Mouse (Mus musculus) neural tube, embryonic 15.5 days (tissue): ENCODE measurements at regions not wholly inside any gene's neighbourhood (a gene's known extent, or its start where the extent isn't known, plus 50 kb on each side); places are given as distances from the start of the nearest gene placed in this dataset.

Experiments used
- ATAC-seq: fragments of 200-750 bp; cut with Nextera tagmentation; 2 replicates; pipeline ENCODE4 v1.8.0; 2017; ENCODE audit warnings: mild to moderate bottlenecking, moderate TSS enrichment, moderate library complexity; ENCODE audit not compliant: low FRiP score
- H3K27ac ChIP-seq: fragments of 300-500 bp; sonication (generic); replicated peaks from 2 replicates; pipeline ENCODE4 v1.5.1; 2015; ENCODE audit warnings: mild to moderate bottlenecking, inconsistent platforms
- H3K27me3 ChIP-seq: fragments of 300-500 bp; sonication (generic); replicated peaks from 2 replicates; pipeline ENCODE4 v1.6.1; 2015; ENCODE audit warnings: inconsistent platforms
- H3K36me3 ChIP-seq: fragments of 300-500 bp; sonication (generic); 2 replicates; pipeline ENCODE4 v1.6.1; 2015; ENCODE audit warnings: inconsistent platforms
- H3K4me1 ChIP-seq: fragments of 300-500 bp; sonication (generic); 2 replicates; pipeline ENCODE4 v1.6.1; 2015; ENCODE audit warnings: inconsistent platforms
- H3K4me2 ChIP-seq: fragments of 300-500 bp; sonication (generic); 2 replicates; pipeline ENCODE4 v1.6.1; 2015; ENCODE audit warnings: inconsistent platforms, mild to moderate bottlenecking, moderate library complexity
- H3K4me3 ChIP-seq: fragments of 300-500 bp; sonication (generic); replicated peaks from 2 replicates; pipeline ENCODE4 v1.5.1; 2015; ENCODE audit warnings: mild to moderate bottlenecking, inconsistent platforms
- H3K9ac ChIP-seq: fragments of 300-500 bp; sonication (generic); replicated peaks from 2 replicates; pipeline ENCODE4 v1.6.1; 2015; ENCODE audit warnings: mild to moderate bottlenecking, inconsistent platforms
- H3K9me3 ChIP-seq: fragments of 300-500 bp; sonication (generic); replicated peaks from 2 replicates; pipeline ENCODE4 v1.6.1; 2016; ENCODE audit warnings: inconsistent platforms
- WGBS: fragments of 180-500 bp; shearing (Covaris S2); methylation state at CpG from one replicate; pipeline ENCODE4 v1.1.7; 2015; ENCODE audit warnings: mixed read lengths; 5-methylcytosine and 5-hydroxymethylcytosine counted together

GRCm38 (mm10) chr4:124349055-124349454 lies 261.5 kb downstream of the 3100002H09Rik start:
- WGBS = 52% methylated on average over 3 of the region's 3 CpGs
- Histone ChIP-seq H3K4me1 (no peaks in the 10 kb centered on the region), H3K36me3 (no peaks in the 10 kb centered on the region), H3K27me3 (peaks cover 9% of the 10 kb centered on the region; the same call in 1 of the 2 replicates), H3K9ac (no peak overlapping the region), H3K4me3 (no peak overlapping the region), H3K4me2 (no peak overlapping the region), H3K9me3 (no peaks in the 10 kb centered on the region), H3K27ac (no peak overlapping the region)
- no peak for ATAC-seq

- H3K27me3 ChIP-seq = no peaks in the 10 kb centered on the region
- no peak for ATAC-seq
- H3K4me1 ChIP-seq = no peaks in the 10 kb centered on the region
- H3K4me2 ChIP-seq = no peak overlapping the region
- no peak overlapping the region for H3K27ac ChIP-seq
- H3K4me3 ChIP-seq = no peak overlapping the region
- no peaks in the 10 kb centered on the region for H3K9me3 ChIP-seq
- no peaks in the 10 kb centered on the region for H3K36me3 ChIP-seq
- no peak overlapping the region for H3K9ac ChIP-seq
- 19% methylated on average over 7 of the region's 7 CpGs for WGBS
These were observed 270.5 kb downstream of the 3100002H09Rik start for GRCm38 (mm10) chr4:124340073-124340472.

GRCm38 (mm10) chr4:124335726-124336125 lies 274.9 kb downstream of the 3100002H09Rik start:
- 81% methylated on average over 2 of the region's 2 CpGs for WGBS
- no peak for ATAC-seq
- H3K4me1 ChIP-seq = no peaks in the 10 kb centered on the region

GRCm38 (mm10) chr4:124332974-124333373 lies 277.6 kb downstream of the 3100002H09Rik start:
- Histone ChIP-seq H3K36me3 (no peaks in the 10 kb centered on the region), H3K4me3 (no peak overlapping the region), H3K27me3 (0 out of 2 replicates have a peak, but pooled peaks cover 2% of the 10 kb centered on the region), H3K4me2 (no peak overlapping the region), H3K9ac (no peak overlapping the region), H3K9me3 (no peaks in the 10 kb centered on the region), H3K4me1 (no peaks in the 10 kb centered on the region), H3K27ac (no peak overlapping the region)
- WGBS = 87% methylated on average over 2 of the region's 2 CpGs
- no peak for ATAC-seq

More at GRCm38 (mm10) chr4:124335726-124336125, 274.9 kb downstream of the 3100002H09Rik start:
- Histone ChIP-seq H3K9ac (no peak overlapping the region), H3K27ac (no peak overlapping the region), H3K36me3 (no peaks in the 10 kb centered on the region), H3K9me3 (no peaks in the 10 kb centered on the region), H3K4me2 (no peak overlapping the region), H3K4me3 (no peak overlapping the region), H3K27me3 (no peaks in the 10 kb centered on the region)

GRCm38 (mm10) chr4:124332416-124332815 lies 278.2 kb downstream of the 3100002H09Rik start:
- Histone ChIP-seq H3K27me3 (0 out of 2 replicates have a peak, but pooled peaks cover 2% of the 10 kb centered on the region), H3K9ac (no peak overlapping the region), H3K4me3 (no peak overlapping the region), H3K36me3 (no peaks in the 10 kb centered on the region), H3K4me1 (no peaks in the 10 kb centered on the region), H3K9me3 (no peaks in the 10 kb centered on the region), H3K27ac (no peak overlapping the region), H3K4me2 (no peak overlapping the region)
- ATAC-seq = no peak
- WGBS = 95% methylated on average over 12 of the region's 12 CpGs

GRCm38 (mm10) chr4:124329107-124329771 lies 281.4 kb downstream of the 3100002H09Rik start:
- 43% methylated on average over 15 of the region's 15 CpGs for WGBS
- H3K9me3 ChIP-seq = no peaks in the 10 kb centered on the region
- H3K9ac ChIP-seq = no peak overlapping the region
- ATAC-seq = no peak
- no peak overlapping the region for H3K27ac ChIP-seq
- H3K4me3 ChIP-seq = no peak overlapping the region
- H3K4me2 ChIP-seq = no peak overlapping the region
- no peaks in the 10 kb centered on the region for H3K4me1 ChIP-seq
- H3K36me3 ChIP-seq = no peaks in the 10 kb centered on the region
- H3K27me3 ChIP-seq = 0 out of 2 replicates have a peak, but pooled peaks cover 2% of the 10 kb centered on the region

- no peak overlapping the region for H3K4me3 ChIP-seq
- no peaks in the 10 kb centered on the region for H3K4me1 ChIP-seq
- H3K27ac ChIP-seq = no peak overlapping the region
- no peak overlapping the region for H3K4me2 ChIP-seq
- 0 out of 2 replicates have a peak, but pooled peaks cover 2% of the 10 kb centered on the region for H3K27me3 ChIP-seq
- no peaks in the 10 kb centered on the region for H3K36me3 ChIP-seq
- no peak overlapping the region for H3K9ac ChIP-seq
- no peaks in the 10 kb centered on the region for H3K9me3 ChIP-seq
- WGBS = 89% methylated on average over 9 of the region's 9 CpGs
- ATAC-seq = no peak
These were observed 284.3 kb downstream of the 3100002H09Rik start for GRCm38 (mm10) chr4:124326301-124326700.

- H3K27ac ChIP-seq = no peak overlapping the region
- no peaks in the 10 kb centered on the region for H3K36me3 ChIP-seq
- H3K4me3 ChIP-seq = no peak overlapping the region
- no peaks in the 10 kb centered on the region for H3K9me3 ChIP-seq
- 57% methylated on average over 3 of the region's 3 CpGs for WGBS
- H3K4me1 ChIP-seq = no peaks in the 10 kb centered on the region
- H3K27me3 ChIP-seq = no peaks in the 10 kb centered on the region
- no peak overlapping the region for H3K9ac ChIP-seq
- no peak overlapping the region for H3K4me2 ChIP-seq
- no peak for ATAC-seq
These were observed 287.0 kb downstream of the 3100002H09Rik start for GRCm38 (mm10) chr4:124323589-124323988.

GRCm38 (mm10) chr4:124321221-124321620 lies 289.4 kb downstream of the 3100002H09Rik start:
- Histone ChIP-seq H3K4me1 (no peaks in the 10 kb centered on the region), H3K9ac (no peak overlapping the region), H3K27me3 (peaks cover 18% of the 10 kb centered on the region), H3K4me2 (no peak overlapping the region), H3K4me3 (no peak overlapping the region), H3K36me3 (no peaks in the 10 kb centered on the region), H3K27ac (no peak overlapping the region), H3K9me3 (no peaks in the 10 kb centered on the region)
- 60% methylated on average over 7 of the region's 7 CpGs for WGBS
- no peak for ATAC-seq

- H3K4me3 ChIP-seq = no peak overlapping the region
- H3K9ac ChIP-seq = no peak overlapping the region
- H3K4me2 ChIP-seq = no peak overlapping the region
- no peaks in the 10 kb centered on the region for H3K36me3 ChIP-seq
- no peak overlapping the region for H3K27ac ChIP-seq
- WGBS = 37% methylated on average over 4 of the region's 4 CpGs
- peaks cover 19% of the 10 kb centered on the region for H3K27me3 ChIP-seq
- no peaks in the 10 kb centered on the region for H3K4me1 ChIP-seq
- no peaks in the 10 kb centered on the region for H3K9me3 ChIP-seq
- no peak for ATAC-seq
These were observed 293.6 kb downstream of the 3100002H09Rik start for GRCm38 (mm10) chr4:124317042-124317441.

- peaks cover 31% of the 10 kb centered on the region for H3K27me3 ChIP-seq
- peaks cover 11% of the 10 kb centered on the region for H3K4me1 ChIP-seq
- no peak overlapping the region for H3K4me2 ChIP-seq
- no peak overlapping the region for H3K9ac ChIP-seq
- H3K36me3 ChIP-seq = no peaks in the 10 kb centered on the region
- ATAC-seq = no peak
- H3K27ac ChIP-seq = no peak overlapping the region
- 80% methylated on average over 5 of the region's 5 CpGs for WGBS
- no peaks in the 10 kb centered on the region for H3K9me3 ChIP-seq
- no peak overlapping the region for H3K4me3 ChIP-seq
These were observed 298.9 kb downstream of the 3100002H09Rik start for GRCm38 (mm10) chr4:124311657-124312056.

- Histone ChIP-seq H3K36me3 (no peaks in the 10 kb centered on the region), H3K4me1 (peaks cover 17% of the 10 kb centered on the region), H3K4me2 (no peak overlapping the region), H3K9me3 (no peaks in the 10 kb centered on the region), H3K9ac (no peak overlapping the region), H3K27me3 (peaks cover 26% of the 10 kb centered on the region; the same call in 1 of the 2 replicates), H3K27ac (no peak overlapping the region), H3K4me3 (no peak overlapping the region)
- no peak for ATAC-seq
- 7% methylated on average over 10 of the region's 10 CpGs for WGBS
These were observed 300.0 kb downstream of the 3100002H09Rik start for GRCm38 (mm10) chr4:124310594-124310993.
